Mouse (Mus musculus) frontal cortex, adult (tissue): ENCODE data around the gene Myo1e.

ENCODE experiments used
- ATAC-seq: cut with Nextera tagmentation; 2 replicates; pipeline ENCODE4 v1.9.2; 2017; ENCODE audit warnings: mild to moderate bottlenecking, moderate library complexity, mixed read lengths; ENCODE audit not compliant: low TSS enrichment

Gene Myo1e

GRCm38 (mm10) chr9:70207151-70207831 is at the start of gene Myo1e:
Gene Myo1e, plus strand, starts transcription at chr9:70207350.
- ATAC-seq, result peak; percentile 99

- peak; percentile 95 for ATAC-seq
Measured at GRCm38 (mm10) chr9:70160071-70160470, 47.1 kb upstream of the Myo1e start.

- ATAC-seq, result no peak
Measured at GRCm38 (mm10) chr9:70168973-70169372, 38.2 kb upstream of the Myo1e start.

GRCm38 (mm10) chr9:70174291-70174848 is 32.8 kb upstream of the Myo1e start:
- ATAC-seq, result no peak

- no peak for ATAC-seq
Measured at GRCm38 (mm10) chr9:70174896-70175295, 32.3 kb upstream of the Myo1e start.

- ATAC-seq, result no peak
Measured at GRCm38 (mm10) chr9:70176291-70176690, 30.9 kb upstream of the Myo1e start.

- ATAC-seq, result no peak
Measured at GRCm38 (mm10) chr9:70181719-70182118, 25.4 kb upstream of the Myo1e start.

- no peak for ATAC-seq
Measured at GRCm38 (mm10) chr9:70182639-70183038, 24.5 kb upstream of the Myo1e start.

- no peak for ATAC-seq
Measured at GRCm38 (mm10) chr9:70192336-70192735, 14.8 kb upstream of the Myo1e start.

GRCm38 (mm10) chr9:70194622-70195021 is 12.5 kb upstream of the Myo1e start:
- ATAC-seq, result no peak

- ATAC-seq, result no peak
Measured at GRCm38 (mm10) chr9:70196956-70197659, 10.0 kb upstream of the Myo1e start.

- ATAC-seq, result peak; percentile 81
Measured at GRCm38 (mm10) chr9:70197992-70198391, 9.2 kb upstream of the Myo1e start.

- no peak for ATAC-seq
Measured at GRCm38 (mm10) chr9:70202753-70203152, 4.4 kb upstream of the Myo1e start.

- ATAC-seq, result no peak
Measured at GRCm38 (mm10) chr9:70203267-70204076, 3.7 kb upstream of the Myo1e start.

- no peak; the same call in 1 of the 2 replicates for ATAC-seq
Measured at GRCm38 (mm10) chr9:70207981-70208521, 901 bp downstream of the Myo1e start.

- no peak for ATAC-seq
Measured at GRCm38 (mm10) chr9:70208751-70209150, 1.6 kb downstream of the Myo1e start.

- ATAC-seq, result no peak
Measured at GRCm38 (mm10) chr9:70209296-70210049, 2.3 kb downstream of the Myo1e start.

GRCm38 (mm10) chr9:70211638-70212037 is 4.5 kb downstream of the Myo1e start:
- no peak for ATAC-seq

GRCm38 (mm10) chr9:70216517-70216916 is 9.4 kb downstream of the Myo1e start:
- ATAC-seq, result no peak

- ATAC-seq, result no peak
Measured at GRCm38 (mm10) chr9:70219295-70219931, 12.3 kb downstream of the Myo1e start.
